Mouse (Mus musculus) monocyte, adult 5-6 weeks (primary cell): ENCODE measurements around the gene Xkrx. TPM values are rescaled to one million over a fixed set of nuclear protein-coding genes. Genes with fewer than 3 reads are reported as not detected.

Experiments
- total RNA-seq: library from RNA; stranded (forward); fragments of 200-1000, 200-491, 200-594 nt; gene quantifications from 3 replicates; pipeline ENCODE4 v1.2.3, GENCODE M21; 2017

Xkrx gene
- total RNA-seq, 1 experiment from 2014 or later: 0.29 TPM

Other genes with a start within 250 kb of the Xkrx start
- 1.1 to 9.1 TPM (median 3.6 TPM) in 3 replicates for gene Sytl4, start 180.3 kb downstream of the Xkrx start, total RNA-seq
- 25.1 to 39.4 TPM (median 28.4 TPM) in 3 replicates for gene Cstf2, start 102.9 kb downstream of the Xkrx start, total RNA-seq
- gene Arl13a, start 25.4 kb upstream of the Xkrx start, total RNA-seq: not detected in 3 replicates
- 0.29 to 0.85 TPM in 2 of 3 replicates, not detected in the other for gene Nox1, start 59.9 kb upstream of the Xkrx start, total RNA-seq
- gene Trmt2b, start 114.9 kb upstream of the Xkrx start, total RNA-seq: 18.0 to 30.4 TPM (median 19.6 TPM) in 3 replicates
- gene Tmem35a, start 133.1 kb upstream of the Xkrx start, total RNA-seq: not detected in 3 replicates
- gene Cenpi, start 146.0 kb upstream of the Xkrx start, total RNA-seq: 2.0 to 3.9 TPM (median 3.9 TPM) in 3 replicates
- 0.10 to 1.1 TPM in 2 of 3 replicates, not detected in the other for gene Drp2, start 242.5 kb upstream of the Xkrx start, total RNA-seq